Mouse (Mus musculus) midbrain, embryonic 16.5 days (tissue): ENCODE data around the gene Mitf. TPM values are rescaled to one million over a fixed set of nuclear protein-coding genes. Genes with fewer than 3 reads are reported as not detected.

Experiments
- polyA plus RNA-seq: library from polyadenylated mRNA; unstranded; fragments of >200 nt; fragmentation: Nextera tagmentation; extraction: Ambion mirVana; gene quantifications from 2 replicates; pipeline ENCODE4 v1.2.1, GENCODE M21; 2015

Gene Mitf
- polyA plus RNA-seq, 1 experiment from 2014 or later: 1.2 TPM

Other genes starting within 250 kb of the Mitf start
- gene Frmd4b, start 189.5 kb upstream of the Mitf start, polyA plus RNA-seq: 15.1 and 17.5 TPM in 2 replicates